Mouse (Mus musculus) heart, adult 18-20 months (tissue): ENCODE results near the gene Ccr2. TPM values are rescaled to one million over a fixed set of nuclear protein-coding genes. Genes with fewer than 3 reads are reported as not detected.
"Not testable (repeated sequence)": the region's sequence is repeated elsewhere in the genome, so short reads cannot be mapped to it uniquely, and the experiment has no call there.

Experiments used
- DNase-seq, 2 experiments: peaks; one replicate each; pipeline ENCODE4 v3.0.0; 2021 to 2022; ENCODE audit warnings: mixed read lengths in 1 of 2
- total RNA-seq, 2 experiments: library from RNA; stranded (reverse); gene quantifications; 2 replicates each; pipeline ENCODE4 v1.2.3; 2021

Gene Ccr2
- total RNA-seq, 2 experiments from 2014 or later, result 0.33 to 0.42 TPM

GRCm38 (mm10) chr9:124118489-124118888, 16.7 kb downstream of the Ccr2 start:
- peak; percentile 31 to 35 for DNase-seq

DNA sequence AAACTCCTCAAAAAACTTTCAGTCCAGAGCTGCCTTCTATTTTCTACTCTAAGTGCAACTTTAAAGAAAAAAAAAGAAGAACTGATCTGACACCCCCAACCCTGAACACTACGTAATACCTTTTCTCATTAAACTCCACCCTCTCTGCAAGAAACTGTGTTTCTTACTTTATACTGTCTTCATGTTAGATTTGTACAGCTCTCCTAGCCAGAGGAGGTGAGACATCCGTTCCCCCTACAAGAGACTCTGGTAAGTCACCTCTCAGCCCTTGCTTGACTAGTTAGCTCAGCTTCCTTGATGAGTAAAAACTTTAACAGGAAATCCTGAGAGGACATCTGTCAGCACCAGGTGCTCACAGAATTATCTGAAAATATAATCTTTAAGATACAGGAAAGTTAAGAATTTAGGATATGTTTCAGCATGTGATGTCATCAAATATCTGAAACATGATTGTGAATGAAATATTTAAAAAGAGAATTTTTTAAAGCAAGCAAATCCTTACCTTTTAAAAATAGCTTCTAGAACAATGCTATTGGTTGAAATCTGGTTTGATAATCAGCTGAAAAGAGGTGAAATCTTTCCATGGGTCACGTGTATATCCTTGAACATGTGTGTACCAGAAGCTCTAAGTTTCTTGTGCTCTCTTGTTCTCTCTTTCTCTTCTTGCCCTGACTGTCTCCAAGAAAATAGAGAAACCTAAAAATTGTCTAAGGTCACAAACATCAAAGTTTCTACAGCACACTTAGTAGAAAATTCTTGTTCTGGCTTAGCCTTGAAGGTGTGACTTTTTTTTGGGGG, 19.8 kb downstream of the Ccr2 start, which contains the start of gene Ccr5:
Ccr5 (plus strand) TSS at position 157 of the 798 bp plus-strand sequence.
- DNase-seq, result no peak

- DNase-seq, result peak; percentile 23 to 30
Measured at GRCm38 (mm10) chr9:124125576-124125975, 23.8 kb downstream of the Ccr2 start.

GRCm38 (mm10) chr9:124126373-124126772, 24.6 kb downstream of the Ccr2 start:
- DNase-seq, result peak; percentile 29 to 52

GRCm38 (mm10) chr9:124127412-124127811, 25.7 kb downstream of the Ccr2 start:
- no peak for DNase-seq

GRCm38 (mm10) chr9:124128379-124128778, 26.6 kb downstream of the Ccr2 start:
- DNase-seq, result peak; percentile 45 to 75

DNA sequence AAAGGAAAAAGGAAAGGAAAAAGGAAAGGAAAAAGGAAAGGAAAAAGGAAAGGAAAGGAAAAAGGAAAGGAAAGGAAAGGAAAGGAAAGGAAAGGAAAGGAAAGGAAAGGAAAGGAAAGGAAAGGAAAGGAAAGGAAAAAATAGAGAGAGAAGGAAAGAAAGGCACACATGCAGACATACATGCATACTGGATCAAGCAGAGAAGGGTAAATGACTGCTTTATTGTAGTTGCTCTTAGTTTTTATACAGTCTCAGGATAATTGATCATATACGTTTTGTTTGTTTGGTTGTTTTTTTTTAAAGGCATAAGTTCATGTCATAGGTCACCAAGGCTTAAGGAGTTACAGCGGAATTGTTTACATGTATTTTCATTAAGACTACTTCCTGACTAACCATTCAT, 31.1 kb downstream of the Ccr2 start:
- not testable (repeated sequence) for DNase-seq

DNA sequence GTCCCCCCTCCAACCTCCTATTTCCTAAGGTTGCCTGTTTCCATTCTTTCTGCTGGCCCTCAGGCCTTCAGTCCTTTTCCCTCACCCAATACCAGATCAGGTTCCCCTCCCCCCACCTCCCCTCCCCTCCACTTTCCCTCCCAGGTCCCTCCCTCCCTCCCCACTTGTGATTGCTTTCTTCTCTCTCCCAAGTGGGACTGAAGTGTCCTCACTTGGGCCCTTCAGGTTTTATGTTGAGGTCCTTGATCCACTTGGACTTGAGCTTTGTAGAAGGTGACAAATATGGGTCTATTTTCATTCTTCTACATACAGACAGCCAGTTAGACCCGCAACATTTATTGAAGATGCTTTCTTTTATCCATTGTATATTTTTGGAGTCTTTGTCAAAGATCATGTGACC, 33.2 kb downstream of the Ccr2 start:
- DNase-seq, result not testable (repeated sequence)

DNA sequence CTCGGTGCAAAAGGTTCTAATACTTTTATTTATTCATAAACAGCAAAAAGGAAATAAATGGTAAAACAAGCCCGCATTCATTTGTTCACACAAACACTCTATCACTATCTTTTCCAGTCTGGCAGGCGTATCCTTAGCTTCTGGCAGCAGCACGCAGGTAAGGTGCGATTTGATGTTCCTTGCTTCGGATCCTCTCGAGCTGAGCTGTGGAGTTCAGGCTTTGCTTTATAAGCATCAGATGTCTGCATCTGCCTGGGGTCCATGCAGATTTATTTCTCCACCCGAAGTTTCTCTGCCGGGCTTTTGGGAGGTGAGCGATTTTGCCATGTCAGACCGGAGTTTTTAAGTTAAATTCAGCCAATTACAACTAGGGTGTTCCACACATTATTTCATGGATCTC, 35.9 kb downstream of the Ccr2 start:
- no peak for DNase-seq

GRCm38 (mm10) chr9:124138055-124138775, 36.5 kb downstream of the Ccr2 start:
- DNase-seq, result no peak

DNA sequence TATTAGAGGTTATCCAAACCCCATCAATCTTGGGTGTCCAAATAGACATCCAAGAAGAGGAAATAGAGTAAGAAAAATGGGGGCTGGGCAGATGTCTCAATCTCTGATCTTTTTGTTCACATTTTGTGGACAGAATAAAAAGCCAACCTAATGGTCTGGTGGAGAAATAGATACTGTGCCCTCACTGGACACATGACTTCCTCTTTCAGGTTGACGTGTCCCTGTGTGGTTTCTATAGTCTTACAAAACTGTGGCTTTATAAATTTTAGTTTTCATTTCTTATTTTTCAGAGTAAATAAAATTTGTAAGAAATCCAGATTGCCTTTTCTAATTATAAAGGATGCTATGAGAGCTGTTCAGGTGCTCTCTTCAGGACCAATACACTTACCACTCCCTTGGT, 41.9 kb downstream of the Ccr2 start:
- DNase-seq, result peak; percentile 9 to 36

DNA sequence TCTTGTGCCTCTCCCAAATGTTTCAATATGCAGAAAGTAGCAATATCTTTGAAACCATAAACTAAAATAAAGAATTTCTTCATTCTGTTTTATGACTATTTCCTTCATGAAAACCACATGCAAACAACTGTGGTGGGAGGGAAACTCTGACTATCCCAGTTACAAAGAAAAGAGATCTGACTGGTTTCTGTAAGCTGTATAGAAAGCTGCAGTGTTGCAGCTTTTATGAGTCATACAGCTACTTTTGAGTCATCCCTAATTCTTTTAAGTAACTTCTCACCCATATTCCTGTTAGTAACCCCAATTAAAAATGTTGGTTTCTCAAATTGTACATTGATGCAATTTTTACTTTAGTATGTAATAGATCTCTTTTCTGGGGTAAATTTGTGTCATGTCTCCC, 44.6 kb downstream of the Ccr2 start:
- no peak for DNase-seq

Other genes starting within 250 kb of the Ccr2 start
- gene Xcr1, start 239.9 kb upstream of the Ccr2 start, total RNA-seq, result under 1 TPM in 1 of 2 experiments, not detected in 1; 0.13 TPM
- gene Ccr1, start 133.3 kb upstream of the Ccr2 start, total RNA-seq, result under 1 TPM; 0.31 to 0.47 TPM
- not detected for gene Ccr1l1, start 123.5 kb upstream of the Ccr2 start, total RNA-seq
- not detected for gene Ccr3, start 80.0 kb upstream of the Ccr2 start, total RNA-seq
- 1 to 10 TPM in 1 of 2 experiments, under 1 TPM in 1; 0.80 to 1.1 TPM for gene Ccr5, start 19.6 kb downstream of the Ccr2 start, total RNA-seq
- gene 2010315B03Rik, start 210.7 kb downstream of the Ccr2 start, total RNA-seq, result 1 to 10 TPM; 8.8 to 9.8 TPM